Mouse (Mus musculus) mammary gland, adult 2 months (tissue): ENCODE measurements around the gene Gm8765. TPM values are rescaled to one million over a fixed set of nuclear protein-coding genes. Genes with fewer than 3 reads are reported as not detected.

ENCODE experiments used
- polyA plus RNA-seq: library from polyadenylated mRNA; depleted of rRNA; stranded (reverse); fragments of >200 nt; gene quantifications from 2 replicates; pipeline ENCODE4 v1.2.3, GENCODE M21; 2012; ENCODE audit warnings: low replicate concordance; rRNA removed

The Gm8765 gene
- polyA plus RNA-seq: not detected in 2 replicates

DNA sequence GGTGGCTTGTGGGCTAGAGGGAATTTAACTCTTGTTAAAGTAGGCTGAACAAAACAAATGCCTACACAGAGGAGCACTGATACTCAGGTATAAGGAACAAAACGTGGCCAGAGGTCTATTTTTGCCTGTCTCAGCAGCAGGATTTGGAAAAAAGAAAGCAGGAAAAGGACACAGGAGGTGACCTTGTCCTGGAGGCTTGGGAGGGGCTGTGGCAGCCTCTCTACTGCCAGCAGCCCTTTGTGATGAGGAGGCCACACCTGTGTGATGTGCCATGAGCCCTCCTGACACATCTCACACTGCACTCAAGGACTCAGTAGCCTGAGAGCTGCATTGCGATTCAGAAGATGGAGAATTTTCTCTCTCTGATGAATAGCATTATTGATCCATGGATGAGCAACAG lies at the start of gene Gm8765:
TSS of gene Gm8765 (plus strand) at position 301 of the 400 bp plus-strand sequence.

Other genes starting within 250 kb of the Gm8765 start
- not detected in 2 replicates for gene Nutm2, start 231.0 kb upstream of the Gm8765 start, polyA plus RNA-seq
- not detected in 2 replicates for gene Gm904, start 55.1 kb upstream of the Gm8765 start, polyA plus RNA-seq